Mouse (Mus musculus) kidney, embryonic 14.5 days (tissue): ENCODE results near the gene Pigq. TPM values are rescaled to one million over a fixed set of nuclear protein-coding genes. Genes with fewer than 3 reads are reported as not detected.
A peak's percentile ranks its signal among the peaks of the same experiment; 100 is the strongest.

Source experiments
- ATAC-seq: fragments of 200-750 bp; cut with Nextera tagmentation; 2 replicates; pipeline ENCODE4 v1.8.0; 2017; ENCODE audit warnings: moderate number of reproducible peaks, mild to moderate bottlenecking, moderate TSS enrichment, moderate library complexity; ENCODE audit not compliant: low FRiP score, low TSS enrichment
- H3K27ac ChIP-seq: fragments of 300-500 bp; sonication (generic); 2 replicates; pipeline ENCODE4 v1.5.1; 2014; ENCODE audit warnings: low read depth, mild to moderate bottlenecking, low read length, moderate library complexity, mixed read lengths
- H3K27me3 ChIP-seq: fragments of 300-500 bp; sonication (generic); 2 replicates; pipeline ENCODE4 v1.6.1; 2014; ENCODE audit warnings: mild to moderate bottlenecking, low read length; ENCODE audit not compliant: control insufficient read depth, insufficient read depth
- H3K36me3 ChIP-seq: fragments of 300-500 bp; sonication (generic); 2 replicates; pipeline ENCODE4 v1.6.1; 2014; ENCODE audit warnings: low read length, mixed read lengths; ENCODE audit not compliant: control insufficient read depth, insufficient read depth
- H3K4me1 ChIP-seq: fragments of 300-500 bp; sonication (generic); 2 replicates; pipeline ENCODE4 v1.6.1; 2014; ENCODE audit warnings: low read length, mixed read lengths; ENCODE audit not compliant: control insufficient read depth, insufficient read depth
- H3K4me2 ChIP-seq: fragments of 300-500 bp; sonication (generic); replicated peaks from 2 replicates; pipeline ENCODE4 v1.6.1; 2014; ENCODE audit warnings: low read depth, mild to moderate bottlenecking, low read length
- H3K4me3 ChIP-seq: fragments of 300-500 bp; sonication (generic); 2 replicates; pipeline ENCODE4 v1.5.1; 2014; ENCODE audit warnings: mild to moderate bottlenecking, low read length
- H3K9ac ChIP-seq: fragments of 300-500 bp; sonication (generic); 2 replicates; pipeline ENCODE4 v1.6.1; 2014; ENCODE audit warnings: low read depth, mild to moderate bottlenecking, low read length, moderate library complexity
- H3K9me3 ChIP-seq: fragments of 300-500 bp; sonication (generic); 2 replicates; pipeline ENCODE4 v1.6.1; 2016; ENCODE audit warnings: low read length; ENCODE audit not compliant: control insufficient read depth
- WGBS: fragments of 180-500 bp; shearing (Covaris S2); extraction: QIAGEN DNeasy Blood & Tissue Kit; methylation state at CpG from one replicate; pipeline ENCODE4 v1.1.7; 2014; 5-methylcytosine and 5-hydroxymethylcytosine counted together
- polyA plus RNA-seq: library from polyadenylated mRNA; unstranded; fragments of >200 nt; fragmentation: Nextera tagmentation; extraction: Ambion mirVana; gene quantifications from 2 replicates; pipeline ENCODE4 v1.2.1, GENCODE M21; 2014

Pigq gene
- polyA plus RNA-seq, 1 experiment from 2014 or later, result 77.2 TPM

DNA sequence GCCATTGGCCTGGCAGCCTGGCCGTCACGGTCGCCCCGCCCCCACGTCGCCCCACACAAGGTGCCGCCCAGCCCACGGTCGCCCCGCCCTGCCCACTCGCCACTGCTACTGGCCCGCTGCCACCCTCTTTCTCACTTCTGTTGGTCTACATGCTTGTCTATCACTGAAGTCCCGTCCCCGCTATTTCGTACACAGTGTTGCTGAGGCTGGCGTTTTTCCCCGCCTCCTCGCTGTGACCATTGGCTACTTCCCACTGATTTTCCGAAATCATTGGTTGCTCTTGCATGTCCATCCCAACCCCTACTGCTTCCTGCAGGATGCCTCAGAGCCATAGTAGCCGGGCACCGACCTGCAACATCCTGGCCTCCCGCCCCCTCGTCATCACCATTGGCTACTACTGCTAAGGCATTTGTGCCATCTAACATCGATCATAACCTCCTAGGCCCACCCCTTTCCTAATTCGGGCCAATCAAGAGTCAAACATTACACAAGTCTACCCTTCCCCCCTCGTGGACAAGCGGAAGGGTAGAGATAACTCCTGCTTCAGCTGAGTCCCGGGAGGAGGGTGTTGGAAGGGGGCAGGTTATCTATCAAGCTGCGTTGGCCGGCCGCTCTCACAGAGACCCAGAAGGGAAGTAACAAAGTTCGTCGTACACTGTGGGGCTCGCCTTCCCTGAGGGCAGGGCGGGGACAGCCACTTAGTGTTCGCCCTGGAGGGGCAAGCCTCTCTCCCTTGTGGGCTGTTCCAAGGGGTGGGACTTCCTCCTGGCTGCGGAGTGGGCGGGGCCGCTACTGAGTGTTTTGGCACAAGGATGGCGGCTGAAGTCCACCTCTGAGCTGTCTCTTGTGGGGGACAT is 24.7 kb downstream of the Pigq start:
- Histone ChIP-seq H3K4me3 (peak overlapping the region; percentile 97), H3K36me3 (peaks cover 6% of the 10 kb centered on the region; the same call in 1 of the 2 replicates), H3K27ac (peak overlapping the region; percentile 87), H3K9ac (peak overlapping the region; percentile 90), H3K27me3 (no peaks in the 10 kb centered on the region), H3K4me1 (peaks cover 13% of the 10 kb centered on the region), H3K4me2 (peak overlapping the region; percentile 49), H3K9me3 (no peaks in the 10 kb centered on the region)
- ATAC-seq, result peak; percentile 98
- under 1% methylated on average over 38 of the region's 40 CpGs for WGBS

- WGBS, result under 1% methylated on average over 54 of the region's 78 CpGs
- peak; percentile 4; the same call in 1 of the 2 replicates for ATAC-seq
- Histone ChIP-seq H3K36me3 (peaks cover 8% of the 10 kb centered on the region; the same call in 1 of the 2 replicates), H3K27me3 (no peaks in the 10 kb centered on the region), H3K4me3 (peak within 1 kb of the TSS; percentile 97), H3K27ac (peak within 1 kb of the TSS; percentile 87), H3K9me3 (no peaks in the 10 kb centered on the region), H3K4me1 (peaks cover 13% of the 10 kb centered on the region), H3K4me2 (peak within 1 kb of the TSS; percentile 64), H3K9ac (peak within 1 kb of the TSS; percentile 90)
Measured at GRCm38 (mm10) chr17:25919144-25919785, 25.5 kb downstream of the Pigq start, which contains the start of gene Rab40c. Gene Rab40c (minus strand): TSS chr17:25919727.

GRCm38 (mm10) chr17:25918037-25918750 is 26.5 kb downstream of the Pigq start:
- Histone ChIP-seq H3K9me3 (no peaks in the 10 kb centered on the region), H3K4me2 (peak overlapping the region; percentile 64), H3K27me3 (no peaks in the 10 kb centered on the region), H3K4me1 (peaks cover 13% of the 10 kb centered on the region), H3K4me3 (peak overlapping the region; percentile 97), H3K36me3 (peaks cover 8% of the 10 kb centered on the region; the same call in 1 of the 2 replicates), H3K27ac (no peak overlapping the region), H3K9ac (peak overlapping the region; percentile 90; the same call in 1 of the 2 replicates)
- ATAC-seq, result no peak
- 88% methylated on average over 9 of the region's 9 CpGs for WGBS

GRCm38 (mm10) chr17:25916931-25917647 is 27.6 kb downstream of the Pigq start:
- Histone ChIP-seq H3K27me3 (no peaks in the 10 kb centered on the region), H3K9me3 (no peaks in the 10 kb centered on the region), H3K9ac (no peak overlapping the region), H3K27ac (no peak overlapping the region), H3K36me3 (peaks cover 9% of the 10 kb centered on the region; the same call in 1 of the 2 replicates), H3K4me3 (no peak overlapping the region), H3K4me1 (peaks cover 13% of the 10 kb centered on the region), H3K4me2 (no peak overlapping the region)
- ATAC-seq, result no peak
- 80% methylated on average over 8 of the region's 8 CpGs for WGBS

DNA sequence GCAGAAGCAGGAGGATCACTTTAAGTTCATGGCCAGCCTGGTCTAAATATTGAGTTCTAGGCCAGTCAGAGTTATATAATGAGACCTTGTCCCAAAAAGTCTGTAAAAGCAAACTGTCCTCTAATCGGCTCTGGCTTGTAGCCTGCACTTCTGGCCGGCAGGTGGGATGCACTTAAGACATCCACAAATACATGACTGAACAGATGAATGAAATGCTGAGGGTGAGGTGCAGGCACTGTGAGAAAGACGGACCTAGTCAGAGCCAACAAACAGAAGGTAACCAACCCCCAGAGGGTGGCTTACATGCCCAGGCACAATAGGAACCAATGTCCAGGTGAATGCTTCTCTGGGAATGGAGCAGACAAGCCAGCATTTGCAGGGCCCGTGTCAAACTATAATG is 30.4 kb downstream of the Pigq start:
- H3K4me2 ChIP-seq, result no peak overlapping the region
- ATAC-seq, result no peak
- no peaks in the 10 kb centered on the region for H3K9me3 ChIP-seq
- H3K27ac ChIP-seq, result no peak overlapping the region
- no peak overlapping the region for H3K9ac ChIP-seq
- H3K36me3 ChIP-seq, result peaks cover 12% of the 10 kb centered on the region; the same call in 1 of the 2 replicates
- no peaks in the 10 kb centered on the region for H3K27me3 ChIP-seq
- peaks cover 13% of the 10 kb centered on the region for H3K4me1 ChIP-seq
- H3K4me3 ChIP-seq, result no peak overlapping the region
- WGBS, result 89% methylated on average over 4 of the region's 4 CpGs

DNA sequence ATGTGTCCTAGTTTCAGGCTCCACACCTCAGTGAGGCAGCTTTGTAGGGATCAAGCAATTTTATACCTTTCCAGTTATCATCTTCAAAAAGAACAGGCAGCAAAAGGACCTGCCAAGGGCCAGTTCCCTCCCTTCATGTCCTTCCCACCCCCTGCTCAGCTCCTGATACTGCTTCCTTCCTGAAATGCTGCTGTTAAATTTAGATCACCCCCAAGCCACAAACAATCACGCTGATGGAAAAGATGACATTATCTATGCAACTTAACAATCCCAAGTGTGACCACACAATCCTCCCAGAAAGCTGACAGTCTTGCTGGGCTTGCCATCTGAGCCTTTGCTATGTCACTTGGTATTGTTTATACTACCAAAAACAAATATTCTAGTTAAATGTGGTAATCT is 30.9 kb downstream of the Pigq start:
- Histone ChIP-seq H3K4me3 (no peak overlapping the region), H3K27ac (no peak overlapping the region), H3K36me3 (peaks cover 12% of the 10 kb centered on the region; the same call in 1 of the 2 replicates), H3K4me1 (peaks cover 13% of the 10 kb centered on the region), H3K9ac (no peak overlapping the region), H3K27me3 (no peaks in the 10 kb centered on the region), H3K9me3 (no peaks in the 10 kb centered on the region), H3K4me2 (no peak overlapping the region)
- no peak for ATAC-seq
- 70% methylated on average over 1 of the region's 1 CpGs for WGBS

DNA sequence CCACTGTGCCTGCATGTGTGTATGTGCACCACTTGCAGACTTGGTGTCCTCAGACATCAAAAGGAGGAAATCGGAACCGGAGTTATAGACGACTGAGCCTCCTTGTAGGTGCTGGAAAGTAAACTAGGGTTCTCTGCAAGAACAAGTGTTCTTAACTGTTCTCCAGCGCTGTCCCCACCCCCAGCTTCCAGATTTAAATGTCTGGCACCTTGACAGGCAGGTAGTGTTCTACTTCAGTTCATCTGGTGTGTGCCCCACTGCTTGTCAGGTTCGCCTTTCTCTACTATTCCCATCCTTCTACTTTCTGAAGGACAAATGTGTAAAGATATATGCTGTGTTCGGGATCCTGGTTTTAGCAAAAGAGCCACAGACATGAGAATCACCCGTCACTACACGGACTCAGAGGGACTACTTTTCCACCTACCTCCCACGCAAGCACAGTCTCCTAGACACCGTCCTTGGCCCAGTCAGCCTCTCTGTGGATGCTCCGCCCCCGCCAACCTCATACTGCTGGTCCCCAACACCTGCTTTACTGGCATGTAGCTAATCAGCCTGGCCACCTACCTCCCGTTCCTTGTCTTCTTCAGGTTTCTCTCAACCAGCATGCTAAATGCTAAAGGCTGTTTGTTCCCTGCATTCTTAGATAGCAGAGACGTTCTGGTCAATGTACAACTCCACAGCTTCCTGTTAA is 31.4 kb downstream of the Pigq start:
- no peak for ATAC-seq
- Histone ChIP-seq H3K4me2 (no peak overlapping the region), H3K9me3 (no peaks in the 10 kb centered on the region), H3K27ac (no peak overlapping the region), H3K4me1 (peaks cover 9% of the 10 kb centered on the region), H3K27me3 (no peaks in the 10 kb centered on the region), H3K4me3 (no peak overlapping the region), H3K9ac (no peak overlapping the region), H3K36me3 (peaks cover 12% of the 10 kb centered on the region; the same call in 1 of the 2 replicates)
- WGBS, result 84% methylated on average over 14 of the region's 14 CpGs

GRCm38 (mm10) chr17:25911816-25912215 is 32.9 kb downstream of the Pigq start:
- Histone ChIP-seq H3K4me3 (no peak overlapping the region), H3K27me3 (no peaks in the 10 kb centered on the region), H3K36me3 (peaks cover 7% of the 10 kb centered on the region; the same call in 1 of the 2 replicates), H3K4me2 (no peak overlapping the region), H3K9me3 (no peaks in the 10 kb centered on the region), H3K4me1 (no peaks in the 10 kb centered on the region), H3K9ac (no peak overlapping the region), H3K27ac (no peak overlapping the region)
- whole genome bisulfite sequencing, result 91% methylated on average over 4 of the region's 4 CpGs
- ATAC-seq, result no peak
